Mouse (Mus musculus) MEL (cell line): Measurements from ENCODE around the gene Dglucy.

ENCODE experiments used
- CTCF ChIP-seq, 3 experiments: IDR thresholded peaks in 2 of 3; conservative IDR thresholded peaks in 1 of 3; 2 replicates each; pipeline ENCODE4 v1.5.1; 2011 to 2012; ENCODE audit warnings: low read length in 3 of 3, low read depth in 2 of 3, mild to moderate bottlenecking in 2 of 3, improper control_type of control experiment in 1 of 3, inconsistent platforms in 1 of 3, mixed read lengths in 1 of 3, moderate library complexity in 1 of 3; ENCODE audit not compliant: control insufficient read depth in 1 of 3, insufficient read depth in 1 of 3, poor library complexity in 1 of 3, severe bottlenecking in 1 of 3
- E2F4 ChIP-seq: IDR thresholded peaks from 2 replicates; pipeline ENCODE4 v1.6.1; 2011; ENCODE audit warnings: low read depth, low read length, improper control_type of control experiment, borderline replicate concordance
- GABPA ChIP-seq: IDR thresholded peaks from 2 replicates; pipeline ENCODE4 v1.6.1; 2012; ENCODE audit warnings: low read depth, mild to moderate bottlenecking, inconsistent platforms, low read length, improper control_type of control experiment, moderate library complexity
- MYB ChIP-seq: IDR thresholded peaks from 2 replicates; pipeline ENCODE4 v1.6.1; 2011; ENCODE audit warnings: mild to moderate bottlenecking, low read depth, low read length, improper control_type of control experiment
- POLR2A ChIP-seq, 2 experiments: IDR thresholded peaks; 2 replicates each; pipeline ENCODE4 v1.6.1; 2011 to 2012; ENCODE audit warnings: low read length in 2 of 2, mild to moderate bottlenecking in 2 of 2, control low read depth in 1 of 2, improper control_type of control experiment in 1 of 2, low read depth in 1 of 2, moderate library complexity in 1 of 2; ENCODE audit not compliant: control insufficient read depth in 1 of 2, insufficient read depth in 1 of 2, poor library complexity in 1 of 2
- POLR2AphosphoS5 ChIP-seq: IDR thresholded peaks from 2 replicates; pipeline ENCODE4 v1.6.1; 2012; ENCODE audit warnings: low read depth, borderline replicate concordance, mild to moderate bottlenecking, inconsistent platforms, low read length, moderate library complexity, mixed read lengths
- SIN3A ChIP-seq: IDR thresholded peaks from 2 replicates; pipeline ENCODE4 v1.6.1; 2012; ENCODE audit warnings: low read length, improper control_type of control experiment, inconsistent platforms

- TF ChIP-seq E2F4 (no peak), POLR2A (IDR thresholded peaks at IDR 0.05; ENCODE audit: control insufficient read depth in 1 of 2, insufficient read depth in 1 of 2, low read depth in 1 of 2, low read length in 2 of 2, poor library complexity in 1 of 2) (no peak), POLR2AphosphoS5 (no peak), MYB (no peak), CTCF (IDR thresholded peaks at IDR 0.05 in 2 of 3, conservative IDR thresholded peaks at IDR 0.05 in 1 of 3; ENCODE audit: control insufficient read depth in 1 of 3, insufficient read depth in 1 of 3, low read depth in 2 of 3, low read length in 3 of 3, poor library complexity in 1 of 3, severe bottlenecking in 1 of 3) (no peak), GABPA (no peak), SIN3A (no peak)
Observed at GRCm38 (mm10) chr12:100816906-100817305, 38.0 kb downstream of the Dglucy start.
